Mouse (Mus musculus) liver, postnatal 0 days (tissue): Measurements from ENCODE around the gene Crygs. TPM values are rescaled to one million over a fixed set of nuclear protein-coding genes. Genes with fewer than 3 reads are reported as not detected.

Experiments
- ATAC-seq: fragments of 200-750 bp; cut with Nextera tagmentation; 2 replicates; pipeline ENCODE4 v1.8.0; 2017; ENCODE audit warnings: mild to moderate bottlenecking, moderate library complexity
- DNase-seq: peaks from one replicate; pipeline ENCODE4 v3.0.0-alpha.2; 2016
- H3K27ac ChIP-seq: fragments of 300-500 bp; sonication (generic); 2 replicates; pipeline ENCODE4 v1.5.1; 2014; ENCODE audit warnings: antibody characterized with exemption, moderate library complexity, mild to moderate bottlenecking, low read depth
- H3K27me3 ChIP-seq: fragments of 300-500 bp; sonication (generic); 2 replicates; pipeline ENCODE4 v1.6.1; 2014; ENCODE audit warnings: low read length, control low read depth, mixed read lengths; ENCODE audit not compliant: insufficient read depth
- H3K36me3 ChIP-seq: fragments of 300-500 bp; sonication (generic); replicated peaks from 2 replicates; pipeline ENCODE4 v1.6.1; 2014; ENCODE audit warnings: mild to moderate bottlenecking, control low read depth, low read length, moderate library complexity, mixed read lengths; ENCODE audit not compliant: insufficient read depth
- H3K4me1 ChIP-seq: fragments of 300-500 bp; sonication (generic); 2 replicates; pipeline ENCODE4 v1.6.1; 2014; ENCODE audit warnings: antibody characterized with exemption, mild to moderate bottlenecking, control low read depth; ENCODE audit not compliant: insufficient read depth
- H3K4me2 ChIP-seq: fragments of 300-500 bp; sonication (generic); 2 replicates; pipeline ENCODE4 v1.6.1; 2014; ENCODE audit warnings: low read depth, mild to moderate bottlenecking, low read length, moderate library complexity, mixed read lengths
- H3K4me3 ChIP-seq: fragments of 300-500 bp; sonication (generic); 2 replicates; pipeline ENCODE4 v1.5.1; 2014; ENCODE audit warnings: low read depth, low read length
- H3K9ac ChIP-seq: fragments of 300-500 bp; sonication (generic); replicated peaks from 2 replicates; pipeline ENCODE4 v1.6.1; 2014; ENCODE audit warnings: mild to moderate bottlenecking, moderate library complexity
- H3K9me3 ChIP-seq: fragments of 300-500 bp; sonication (generic); 2 replicates; pipeline ENCODE4 v1.6.1; 2016; ENCODE audit warnings: mild to moderate bottlenecking, control low read depth, low read length, mixed read lengths
- CTCF ChIP-seq: sonication (generic); IDR thresholded peaks from 2 replicates; pipeline ENCODE4 v1.5.1; 2016; ENCODE audit warnings: antibody characterized with exemption, low read depth
- EP300 ChIP-seq: IDR thresholded peaks from 2 replicates; pipeline ENCODE4 v1.6.1; 2016; ENCODE audit warnings: antibody characterized with exemption, low read depth, mild to moderate bottlenecking
- WGBS: fragments of 180-500 bp; shearing (Covaris S2); extraction: QIAGEN DNeasy Blood & Tissue Kit; methylation state at CpG from one replicate; pipeline ENCODE4 v1.1.7; 2014; ENCODE audit not compliant: insufficient replicate concordance; 5-methylcytosine and 5-hydroxymethylcytosine counted together
- polyA plus RNA-seq: library from polyadenylated mRNA; unstranded; fragments of >200 nt; fragmentation: Nextera tagmentation; extraction: Ambion mirVana; gene quantifications from 2 replicates; pipeline ENCODE4 v1.2.1, GENCODE M21; 2015

The Crygs gene
- polyA plus RNA-seq, 1 experiment from 2014 or later: not detected

- WGBS: 72% methylated on average over 8 of the region's 8 CpGs
- Histone ChIP-seq H3K27me3 (no peaks in the 10 kb centered on the region), H3K36me3 (peaks cover 33% of the 10 kb centered on the region)
These were observed 9.4 kb upstream of the Crygs start for GRCm38 (mm10) chr16:22820731-22821130.

GRCm38 (mm10) chr16:22807468-22808070 is 3.8 kb downstream of the Crygs start:
- no peak for ATAC-seq
- no peak overlapping the region for H3K4me3 ChIP-seq
- peak overlapping the region; percentile 55 for H3K4me2 ChIP-seq

More at GRCm38 (mm10) chr16:22820731-22821130, 9.4 kb upstream of the Crygs start:
- Histone ChIP-seq H3K9ac (no peak overlapping the region), H3K4me3 (no peak overlapping the region), H3K27ac (no peak overlapping the region), H3K9me3 (no peaks in the 10 kb centered on the region), H3K4me2 (no peak overlapping the region), H3K4me1 (no peaks in the 10 kb centered on the region)
- TF ChIP-seq EP300: no peak
- peak; percentile 35 for TF ChIP-seq CTCF
- ATAC-seq (no peak), DNase-seq (no peak)

GRCm38 (mm10) chr16:22802786-22803185 is 8.6 kb downstream of the Crygs start:
- TF ChIP-seq CTCF (no peak), EP300 (no peak)
- ATAC-seq: no peak
- H3K27ac ChIP-seq: no peak overlapping the region

More at GRCm38 (mm10) chr16:22807468-22808070, 3.8 kb downstream of the Crygs start:
- no peak overlapping the region for H3K9ac ChIP-seq
- TF ChIP-seq CTCF: peak; percentile 78
- TF ChIP-seq EP300: no peak
- H3K27ac ChIP-seq: no peak overlapping the region
- H3K27me3 ChIP-seq: 0 out of 2 replicates have a peak, but pooled peaks cover 4% of the 10 kb centered on the region
- DNase-seq: peak; percentile 55
- 0 out of 2 replicates have a peak, but pooled peaks cover 2% of the 10 kb centered on the region for H3K4me1 ChIP-seq
- no peaks in the 10 kb centered on the region for H3K36me3 ChIP-seq
- WGBS: 7% methylated on average over 17 of the region's 17 CpGs
- no peaks in the 10 kb centered on the region for H3K9me3 ChIP-seq

DNA sequence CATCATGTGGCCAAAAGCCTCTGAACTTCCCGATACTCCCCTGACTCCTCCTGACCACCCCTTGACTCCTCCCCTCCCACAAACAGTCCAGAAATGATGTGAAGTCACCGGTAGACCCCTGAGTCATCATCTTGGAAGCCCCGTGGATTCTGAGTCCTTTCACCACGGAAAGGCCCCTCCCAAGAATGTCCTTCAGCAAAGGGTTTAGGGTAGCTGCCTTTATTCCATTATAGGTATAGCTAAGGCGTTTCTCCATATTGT is 10.6 kb downstream of the Crygs start:
- H3K27me3 ChIP-seq: no peaks in the 10 kb centered on the region
- H3K27ac ChIP-seq: no peak overlapping the region
- no peak overlapping the region for H3K4me3 ChIP-seq
- H3K9ac ChIP-seq: no peak overlapping the region
- H3K9me3 ChIP-seq: no peaks in the 10 kb centered on the region
- no peaks in the 10 kb centered on the region for H3K36me3 ChIP-seq
- ATAC-seq (no peak), DNase-seq (no peak)
- TF ChIP-seq EP300 (no peak), CTCF (no peak)
- no peaks in the 10 kb centered on the region for H3K4me1 ChIP-seq
- no peak overlapping the region for H3K4me2 ChIP-seq
- WGBS: 53% methylated on average over 5 of the region's 5 CpGs

More at GRCm38 (mm10) chr16:22802786-22803185, 8.6 kb downstream of the Crygs start:
- Histone ChIP-seq H3K36me3 (no peaks in the 10 kb centered on the region), H3K27me3 (0 out of 2 replicates have a peak, but pooled peaks cover 3% of the 10 kb centered on the region), H3K4me2 (no peak overlapping the region), H3K4me3 (no peak overlapping the region), H3K4me1 (0 out of 2 replicates have a peak, but pooled peaks cover 2% of the 10 kb centered on the region), H3K9ac (no peak overlapping the region), H3K9me3 (no peaks in the 10 kb centered on the region)
- DNase-seq: no peak
- 77% methylated on average over 7 of the region's 7 CpGs for WGBS

DNA sequence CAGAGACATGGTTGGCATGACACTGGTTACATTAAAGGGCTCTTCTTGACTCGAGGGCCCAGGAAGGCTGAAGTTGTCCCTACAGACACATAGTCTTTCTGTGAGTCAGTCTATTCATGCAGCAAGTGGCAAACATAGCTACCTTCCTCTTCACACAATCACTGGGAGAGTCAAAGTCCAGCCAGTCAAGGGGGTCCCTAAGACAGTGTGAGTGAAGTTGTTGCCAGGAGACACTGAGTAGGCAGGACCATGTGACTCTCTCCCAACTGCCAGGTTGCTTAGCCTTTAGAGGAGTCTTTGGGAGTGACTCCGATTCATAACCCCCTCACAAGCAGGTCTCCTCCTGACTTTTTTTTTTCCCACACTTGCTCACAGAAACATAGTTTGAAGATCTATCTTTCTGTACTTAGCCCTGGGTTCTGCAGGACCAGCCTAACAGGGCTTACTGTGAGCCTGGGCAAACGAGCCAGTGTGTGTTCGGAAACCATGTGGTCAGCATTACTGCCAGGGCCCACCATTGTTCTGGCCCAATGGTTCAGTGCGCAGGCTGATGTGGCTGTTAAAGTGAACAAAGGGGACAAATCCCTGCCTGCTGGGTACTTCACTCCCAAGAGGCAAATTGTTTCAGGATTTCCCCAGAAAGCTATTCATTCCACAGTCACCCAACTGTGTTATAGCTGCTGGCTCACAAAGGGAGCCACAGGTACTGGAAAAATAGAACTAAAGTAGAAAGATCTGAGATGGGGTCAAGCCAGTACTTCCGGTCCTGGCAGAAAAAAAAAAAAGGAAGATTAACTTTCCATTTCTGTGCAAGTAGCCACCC is 11.1 kb downstream of the Crygs start:
- no peak for TF ChIP-seq EP300
- TF ChIP-seq CTCF: no peak
- Histone ChIP-seq H3K4me1 (no peaks in the 10 kb centered on the region), H3K27me3 (no peaks in the 10 kb centered on the region), H3K27ac (no peak overlapping the region), H3K9ac (no peak overlapping the region), H3K4me3 (no peak overlapping the region), H3K36me3 (no peaks in the 10 kb centered on the region), H3K9me3 (no peaks in the 10 kb centered on the region), H3K4me2 (no peak overlapping the region)
- no peak for ATAC-seq
- WGBS: 67% methylated on average over 6 of the region's 6 CpGs
- no peak for DNase-seq

- no peaks in the 10 kb centered on the region for H3K9me3 ChIP-seq
- H3K27me3 ChIP-seq: no peaks in the 10 kb centered on the region
- 58% methylated on average over 3 of the region's 3 CpGs for WGBS
- DNase-seq (no peak), ATAC-seq (no peak)
- no peak overlapping the region for H3K9ac ChIP-seq
- H3K36me3 ChIP-seq: no peaks in the 10 kb centered on the region
- no peak overlapping the region for H3K4me2 ChIP-seq
- H3K27ac ChIP-seq: no peak overlapping the region
- TF ChIP-seq CTCF (no peak), EP300 (no peak)
- no peaks in the 10 kb centered on the region for H3K4me1 ChIP-seq
- no peak overlapping the region for H3K4me3 ChIP-seq
These were observed 12.9 kb downstream of the Crygs start for GRCm38 (mm10) chr16:22798520-22798919.
